Mouse (Mus musculus): ENCODE data around the gene Cenpu. TPM values are rescaled to one million over a fixed set of nuclear protein-coding genes. Genes with fewer than 3 reads are reported as not detected.

Gene Cenpu
- polyA plus RNA-seq, 1 experiment = 56.9 TPM

DNA sequence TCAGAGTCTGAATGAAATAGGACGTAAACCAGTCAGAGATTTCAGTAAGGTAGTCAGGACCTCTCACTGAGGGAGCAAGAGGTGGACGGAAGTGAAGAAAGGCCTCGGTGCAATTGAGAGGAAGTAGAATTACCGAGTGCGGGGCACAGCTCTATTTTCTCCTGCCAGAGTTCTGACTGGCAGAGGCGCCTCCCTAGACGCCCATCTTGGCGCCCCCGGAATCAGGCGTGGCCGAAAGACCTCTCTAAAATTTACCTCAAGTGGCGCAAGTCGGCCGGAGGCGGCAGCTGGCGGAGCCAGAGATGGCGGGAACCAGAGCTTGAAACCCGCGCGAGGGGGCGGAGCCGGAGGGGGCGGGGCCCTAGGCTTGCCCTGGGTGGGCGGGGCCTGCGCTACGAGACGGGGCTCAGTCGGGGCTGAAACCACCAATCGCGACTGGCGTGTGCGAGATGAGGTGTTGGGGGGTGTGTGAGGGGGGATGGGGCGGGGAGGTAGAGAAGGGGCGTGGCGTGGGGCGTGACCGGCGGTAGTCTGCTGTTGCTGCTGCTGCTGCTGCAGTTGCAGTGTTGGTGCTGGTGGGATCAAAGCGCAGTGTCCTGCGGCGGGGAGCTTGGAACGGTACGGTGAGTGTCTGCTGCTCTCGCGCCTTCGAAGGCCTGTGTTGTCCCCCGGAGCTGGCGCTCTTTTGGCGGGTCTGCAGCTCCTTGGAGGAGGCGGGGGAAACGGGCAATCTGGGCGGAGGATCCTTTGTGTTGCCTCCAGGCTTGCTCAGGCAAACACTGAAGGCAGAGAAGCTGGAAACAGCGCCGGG, 65.3 kb downstream of the Cenpu start, which contains the start of the genes Primpol and Casp3:
Gene Primpol (minus strand): TSS at position 334 of the 811 bp plus-strand sequence.
Gene Casp3 (plus strand): TSS at position 413 of the 811 bp plus-strand sequence.
- peak within 1 kb of the TSS; percentile 87 for H3K9ac ChIP-seq (ENCODE audit: low read depth, poor library complexity, severe bottlenecking)
- TF ChIP-seq EP300 (IDR thresholded peaks at IDR 0.05; ENCODE audit: insufficient read depth, low read depth, low read length) (peak; percentile 16; the same call in 1 of the 2 replicates), CTCF (IDR thresholded peaks at IDR 0.05; ENCODE audit: low read depth, low read length) (no peak), POLR2A (IDR thresholded peaks at IDR 0.05; ENCODE audit: insufficient read depth, low read length) (peak; percentile 94)
- H3K27me3 ChIP-seq (ENCODE audit: control insufficient read depth, insufficient read depth, low read length, poor library complexity, severe bottlenecking) = no peaks in the 10 kb centered on the region
- 0 out of 2 replicates have a peak, but pooled peaks cover 2% of the 10 kb centered on the region for H3K36me3 ChIP-seq (ENCODE audit: control insufficient read depth, insufficient read depth, low read length, poor library complexity, severe bottlenecking)
- peak within 1 kb of the TSS; percentile 87 for H3K4me3 ChIP-seq (ENCODE audit: low read depth, low read length)
- peak within 1 kb of the TSS; percentile 35; the same call in 1 of the 2 replicates for H3K27ac ChIP-seq (ENCODE audit: insufficient read depth, low read length)
- H3K9me3 ChIP-seq (replicated peaks; ENCODE audit: control insufficient read depth, insufficient read depth, low read length, poor library complexity, severe bottlenecking) = no peaks in the 10 kb centered on the region
- no peaks in the 10 kb centered on the region for H3K4me1 ChIP-seq (ENCODE audit: control insufficient read depth, insufficient read depth, low read length)

- H3K4me1 ChIP-seq (ENCODE audit: control insufficient read depth, insufficient read depth, low read length) = no peaks in the 10 kb centered on the region
- H3K27me3 ChIP-seq (ENCODE audit: control insufficient read depth, insufficient read depth, low read length, poor library complexity, severe bottlenecking) = no peaks in the 10 kb centered on the region
- H3K27ac ChIP-seq (ENCODE audit: insufficient read depth, low read length) = peak overlapping the region; percentile 83; the same call in 1 of the 2 replicates
- H3K9me3 ChIP-seq (replicated peaks; ENCODE audit: control insufficient read depth, insufficient read depth, low read length, poor library complexity, severe bottlenecking) = no peaks in the 10 kb centered on the region
- H3K4me3 ChIP-seq (ENCODE audit: low read depth, low read length) = peak overlapping the region; percentile 48
- peak overlapping the region; percentile 87 for H3K9ac ChIP-seq (ENCODE audit: low read depth, poor library complexity, severe bottlenecking)
- H3K36me3 ChIP-seq (ENCODE audit: control insufficient read depth, insufficient read depth, low read length, poor library complexity, severe bottlenecking) = 0 out of 2 replicates have a peak, but pooled peaks cover 2% of the 10 kb centered on the region
- no peak for TF ChIP-seq CTCF (IDR thresholded peaks at IDR 0.05; ENCODE audit: low read depth, low read length)
- TF ChIP-seq POLR2A (IDR thresholded peaks at IDR 0.05; ENCODE audit: insufficient read depth, low read length) = no peak
- TF ChIP-seq EP300 (IDR thresholded peaks at IDR 0.05; ENCODE audit: insufficient read depth, low read depth, low read length) = no peak
Measured at GRCm38 (mm10) chr8:46617690-46618620, 66.1 kb downstream of the Cenpu start.

GRCm38 (mm10) chr8:46618639-46619320, 67.0 kb downstream of the Cenpu start:
- H3K4me3 ChIP-seq (ENCODE audit: low read depth, low read length) = peak overlapping the region; percentile 48
- H3K27me3 ChIP-seq (ENCODE audit: control insufficient read depth, insufficient read depth, low read length, poor library complexity, severe bottlenecking) = no peaks in the 10 kb centered on the region
- no peaks in the 10 kb centered on the region for H3K4me1 ChIP-seq (ENCODE audit: control insufficient read depth, insufficient read depth, low read length)
- H3K27ac ChIP-seq (ENCODE audit: insufficient read depth, low read length) = peak overlapping the region; percentile 83
- no peak for TF ChIP-seq EP300 (IDR thresholded peaks at IDR 0.05; ENCODE audit: insufficient read depth, low read depth, low read length)
- TF ChIP-seq CTCF (IDR thresholded peaks at IDR 0.05; ENCODE audit: low read depth, low read length) = no peak
- TF ChIP-seq POLR2A (IDR thresholded peaks at IDR 0.05; ENCODE audit: insufficient read depth, low read length) = no peak
- H3K9me3 ChIP-seq (replicated peaks; ENCODE audit: control insufficient read depth, insufficient read depth, low read length, poor library complexity, severe bottlenecking) = no peaks in the 10 kb centered on the region
- peak overlapping the region; percentile 87 for H3K9ac ChIP-seq (ENCODE audit: low read depth, poor library complexity, severe bottlenecking)
- H3K36me3 ChIP-seq (ENCODE audit: control insufficient read depth, insufficient read depth, low read length, poor library complexity, severe bottlenecking) = 0 out of 2 replicates have a peak, but pooled peaks cover 2% of the 10 kb centered on the region

GRCm38 (mm10) chr8:46622446-46623270, 70.8 kb downstream of the Cenpu start:
- Histone ChIP-seq H3K4me1 (ENCODE audit: control insufficient read depth, insufficient read depth, low read length) (peaks cover 2% of the 10 kb centered on the region), H3K36me3 (ENCODE audit: control insufficient read depth, insufficient read depth, low read length, poor library complexity, severe bottlenecking) (0 out of 2 replicates have a peak, but pooled peaks cover 2% of the 10 kb centered on the region), H3K27me3 (ENCODE audit: control insufficient read depth, insufficient read depth, low read length, poor library complexity, severe bottlenecking) (no peaks in the 10 kb centered on the region), H3K27ac (ENCODE audit: insufficient read depth, low read length) (no peak overlapping the region), H3K4me3 (ENCODE audit: low read depth, low read length) (no peak overlapping the region), H3K9ac (ENCODE audit: low read depth, poor library complexity, severe bottlenecking) (no peak overlapping the region), H3K9me3 (replicated peaks; ENCODE audit: control insufficient read depth, insufficient read depth, low read length, poor library complexity, severe bottlenecking) (no peaks in the 10 kb centered on the region)
- TF ChIP-seq CTCF (IDR thresholded peaks at IDR 0.05; ENCODE audit: low read depth, low read length) (no peak), POLR2A (IDR thresholded peaks at IDR 0.05; ENCODE audit: insufficient read depth, low read length) (no peak), EP300 (IDR thresholded peaks at IDR 0.05; ENCODE audit: insufficient read depth, low read depth, low read length) (no peak)

DNA sequence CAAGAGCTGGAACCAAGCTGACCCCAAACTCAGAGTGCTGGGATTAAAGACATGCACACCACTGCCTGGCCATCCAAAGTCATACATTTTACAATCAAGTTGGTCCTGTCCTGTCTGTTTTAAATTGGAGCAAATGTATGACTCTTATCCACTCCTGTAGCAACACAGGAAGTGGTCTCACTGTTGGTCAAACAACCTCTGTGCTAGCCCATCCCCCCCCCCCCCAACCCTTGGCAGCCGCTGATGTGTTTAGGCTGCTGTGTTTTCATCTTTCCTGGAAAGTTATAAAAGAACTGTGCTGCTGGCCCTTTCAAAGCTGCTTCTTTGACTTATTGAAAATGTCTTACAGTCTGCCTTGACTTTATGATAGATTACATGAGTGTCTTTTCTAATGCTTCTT, 73.3 kb downstream of the Cenpu start:
- Histone ChIP-seq H3K27ac (ENCODE audit: insufficient read depth, low read length) (no peak overlapping the region), H3K9ac (ENCODE audit: low read depth, poor library complexity, severe bottlenecking) (no peak overlapping the region), H3K36me3 (ENCODE audit: control insufficient read depth, insufficient read depth, low read length, poor library complexity, severe bottlenecking) (peaks cover 6% of the 10 kb centered on the region), H3K4me1 (ENCODE audit: control insufficient read depth, insufficient read depth, low read length) (peaks cover 2% of the 10 kb centered on the region), H3K9me3 (replicated peaks; ENCODE audit: control insufficient read depth, insufficient read depth, low read length, poor library complexity, severe bottlenecking) (no peaks in the 10 kb centered on the region), H3K27me3 (ENCODE audit: control insufficient read depth, insufficient read depth, low read length, poor library complexity, severe bottlenecking) (no peaks in the 10 kb centered on the region), H3K4me3 (ENCODE audit: low read depth, low read length) (no peak overlapping the region)
- no peak for TF ChIP-seq CTCF (IDR thresholded peaks at IDR 0.05; ENCODE audit: low read depth, low read length)
